Mouse (Mus musculus): Measurements from ENCODE around the gene Gm21969. TPM values are rescaled to one million over a fixed set of nuclear protein-coding genes. Genes with fewer than 3 reads are reported as not detected.
A peak's percentile ranks its signal among the peaks of the same experiment; 100 is the strongest.

Gm21969 gene
- total RNA-seq, 1 experiment from 2014 or later: not detected

DNA sequence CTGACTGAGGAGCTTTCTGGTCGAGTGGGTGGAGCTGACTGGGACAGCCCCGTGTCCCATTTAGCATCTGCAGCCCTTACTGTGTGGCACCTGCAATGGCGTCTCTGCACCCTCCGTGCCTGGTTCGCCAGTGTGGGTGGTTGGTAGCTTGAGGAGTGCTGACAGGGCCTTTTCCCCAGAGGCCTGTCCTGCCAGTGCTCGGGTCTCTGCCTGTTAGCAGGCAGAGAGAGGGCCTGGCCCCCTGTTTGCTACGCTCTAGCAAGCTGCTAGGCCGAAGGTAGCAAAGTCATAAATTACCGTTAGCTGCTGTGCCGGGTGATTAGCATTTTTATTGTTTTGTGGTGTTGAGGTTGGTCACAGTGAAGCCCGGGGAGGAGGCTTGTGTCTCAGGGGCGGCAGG lies 36.8 kb downstream of the Gm21969 start:
- no peak for ATAC-seq (replicated peaks; ENCODE audit: insufficient number of reproducible peaks, low FRiP score, low TSS enrichment, poor library complexity, severe bottlenecking)

DNA sequence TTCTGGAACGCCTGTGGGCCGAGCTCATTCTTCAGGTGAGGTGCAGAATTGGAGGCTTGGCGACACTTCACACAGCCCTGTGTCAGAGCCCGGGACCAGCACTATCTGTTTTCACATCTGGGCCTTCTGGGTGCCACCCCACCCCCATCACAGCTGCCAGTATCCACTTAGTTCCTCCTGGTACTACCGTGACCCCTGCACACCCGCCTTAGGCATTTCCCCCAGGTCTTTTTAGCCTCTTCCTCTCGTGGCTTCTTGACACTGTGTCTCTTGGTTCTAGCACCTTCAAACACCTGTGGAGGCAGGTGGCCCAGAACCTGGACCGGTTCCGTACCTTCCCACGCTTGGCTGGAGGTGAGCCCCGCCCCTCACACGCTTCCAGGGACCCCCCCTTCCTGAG lies 37.3 kb downstream of the Gm21969 start:
- no peak for ATAC-seq (replicated peaks; ENCODE audit: insufficient number of reproducible peaks, low FRiP score, low TSS enrichment, poor library complexity, severe bottlenecking)

- ATAC-seq (replicated peaks; ENCODE audit: insufficient number of reproducible peaks, low FRiP score, low TSS enrichment, poor library complexity, severe bottlenecking): no peak
Measured at GRCm38 (mm10) chr4:139640775-139641174, 37.8 kb downstream of the Gm21969 start.

- no peak for ATAC-seq (replicated peaks; ENCODE audit: insufficient number of reproducible peaks, low FRiP score, low TSS enrichment, poor library complexity, severe bottlenecking)
Measured at GRCm38 (mm10) chr4:139641829-139642425, 38.9 kb downstream of the Gm21969 start.

DNA sequence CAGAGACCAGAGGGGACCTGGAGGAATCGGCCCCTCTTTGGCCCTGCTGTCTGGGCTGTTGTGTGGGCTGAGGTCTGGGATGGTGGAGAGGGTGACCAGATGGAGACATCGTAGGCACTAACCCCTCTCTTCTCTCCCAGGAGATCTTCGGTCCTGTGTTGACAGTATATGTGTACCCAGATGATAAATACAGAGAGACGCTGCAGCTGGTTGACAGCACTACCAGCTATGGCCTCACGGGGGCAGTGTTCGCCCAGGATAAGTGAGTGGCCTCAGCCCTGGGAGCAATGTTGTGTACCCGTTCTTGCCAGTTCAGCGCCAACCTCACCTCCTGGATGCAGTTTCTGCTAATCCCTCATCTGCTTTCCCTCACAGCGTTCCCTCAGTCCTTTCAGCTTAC lies 41.0 kb downstream of the Gm21969 start:
- ATAC-seq (replicated peaks; ENCODE audit: insufficient number of reproducible peaks, low FRiP score, low TSS enrichment, poor library complexity, severe bottlenecking): peak; percentile 71

GRCm38 (mm10) chr4:139646916-139647315 lies 43.9 kb downstream of the Gm21969 start:
- ATAC-seq (replicated peaks; ENCODE audit: insufficient number of reproducible peaks, low FRiP score, low TSS enrichment, poor library complexity, severe bottlenecking): no peak

GRCm38 (mm10) chr4:139650086-139650743 lies 47.2 kb downstream of the Gm21969 start:
- ATAC-seq (replicated peaks; ENCODE audit: insufficient number of reproducible peaks, low FRiP score, low TSS enrichment, poor library complexity, severe bottlenecking): no peak

DNA sequence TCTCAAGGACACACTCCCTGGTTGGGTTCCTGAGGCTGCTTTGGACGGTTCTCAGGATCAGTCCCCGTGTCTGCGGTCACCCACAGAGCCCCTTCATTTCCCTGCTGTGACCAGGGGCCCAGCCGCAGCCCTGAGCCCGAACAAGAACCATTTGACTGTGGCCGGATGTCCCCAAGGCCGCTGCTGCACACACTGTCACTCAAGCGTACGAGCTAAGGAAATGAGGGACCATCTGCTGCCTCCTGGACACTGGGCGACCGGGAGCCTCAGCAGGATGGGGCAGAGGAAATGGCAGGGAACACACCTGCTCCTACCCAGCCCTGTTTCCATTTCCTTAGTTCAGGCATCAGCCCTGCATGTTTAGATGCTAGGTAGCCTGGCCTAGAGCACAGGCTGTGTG lies 47.9 kb downstream of the Gm21969 start:
- ATAC-seq (replicated peaks; ENCODE audit: insufficient number of reproducible peaks, low FRiP score, low TSS enrichment, poor library complexity, severe bottlenecking): no peak

GRCm38 (mm10) chr4:139653238-139653637 lies 50.3 kb downstream of the Gm21969 start, which contains the start of gene Tas1r2:
Gene Tas1r2 (plus strand): TSS chr4:139653538.
- no peak for ATAC-seq (replicated peaks; ENCODE audit: insufficient number of reproducible peaks, low FRiP score, low TSS enrichment, poor library complexity, severe bottlenecking)

DNA sequence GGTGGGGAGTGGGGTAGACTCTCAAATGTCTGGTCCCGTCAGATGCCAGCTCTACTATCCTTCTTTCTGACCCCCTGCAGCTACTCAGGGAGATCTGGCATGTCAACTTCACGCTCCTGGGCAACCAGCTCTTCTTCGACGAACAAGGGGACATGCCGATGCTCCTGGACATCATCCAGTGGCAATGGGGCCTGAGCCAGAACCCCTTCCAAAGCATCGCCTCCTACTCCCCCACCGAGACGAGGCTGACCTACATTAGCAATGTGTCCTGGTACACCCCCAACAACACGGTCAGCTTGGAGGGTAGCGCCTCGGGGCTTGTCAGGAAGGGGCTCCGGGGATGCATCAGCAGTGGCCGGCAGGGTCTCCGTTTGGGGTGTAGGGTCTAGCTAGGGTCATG lies 58.9 kb downstream of the Gm21969 start:
- no peak for ATAC-seq (replicated peaks; ENCODE audit: insufficient number of reproducible peaks, low FRiP score, low TSS enrichment, poor library complexity, severe bottlenecking)

DNA sequence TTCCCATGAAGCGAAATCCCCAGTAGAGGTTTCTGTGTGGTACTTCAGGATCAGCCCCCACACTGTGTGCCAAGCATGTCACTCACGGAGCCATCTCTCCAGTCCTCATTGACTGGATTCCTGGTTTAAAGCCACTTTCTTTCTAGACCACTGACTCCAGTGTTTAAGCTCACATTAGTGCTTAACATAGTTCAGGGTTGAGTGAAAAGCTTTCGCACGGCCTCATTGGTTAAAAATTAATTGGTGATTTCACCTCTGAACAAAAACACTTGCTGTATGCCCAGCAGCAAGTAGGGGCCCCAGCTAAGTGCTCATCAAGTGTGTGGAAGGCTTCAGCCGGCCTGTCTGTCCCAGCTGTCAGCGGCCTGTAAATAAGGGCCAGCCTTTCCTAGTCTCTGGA lies 64.6 kb downstream of the Gm21969 start:
- ATAC-seq (replicated peaks; ENCODE audit: insufficient number of reproducible peaks, low FRiP score, low TSS enrichment, poor library complexity, severe bottlenecking): no peak

DNA sequence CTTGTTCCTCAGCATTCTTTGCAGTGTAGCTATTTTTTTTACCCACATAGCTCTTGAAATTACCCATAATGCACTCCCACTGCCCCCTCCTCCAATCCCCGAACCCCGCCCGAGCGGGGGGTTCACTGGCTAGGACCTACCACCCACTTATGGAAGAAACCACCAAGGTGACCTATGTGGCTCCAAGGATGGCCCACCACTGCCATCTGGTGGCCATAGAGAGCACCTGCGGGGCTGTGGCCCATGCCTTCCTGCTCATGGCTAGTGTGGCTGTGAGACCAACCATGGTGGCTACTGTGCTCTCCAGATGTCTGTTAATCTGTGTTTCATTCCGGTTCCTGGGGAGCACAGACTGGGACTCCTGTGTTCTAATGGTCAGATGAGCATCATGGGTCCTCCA lies 66.9 kb downstream of the Gm21969 start:
- ATAC-seq (replicated peaks; ENCODE audit: insufficient number of reproducible peaks, low FRiP score, low TSS enrichment, poor library complexity, severe bottlenecking): peak; percentile 82

GRCm38 (mm10) chr4:139675696-139676095 lies 72.7 kb downstream of the Gm21969 start:
- ATAC-seq (replicated peaks; ENCODE audit: insufficient number of reproducible peaks, low FRiP score, low TSS enrichment, poor library complexity, severe bottlenecking): no peak

GRCm38 (mm10) chr4:139683728-139684638 lies 81.0 kb downstream of the Gm21969 start:
- no peak for ATAC-seq (replicated peaks; ENCODE audit: insufficient number of reproducible peaks, low FRiP score, low TSS enrichment, poor library complexity, severe bottlenecking)

- no peak for ATAC-seq (replicated peaks; ENCODE audit: insufficient number of reproducible peaks, low FRiP score, low TSS enrichment, poor library complexity, severe bottlenecking)
Measured at GRCm38 (mm10) chr4:139684639-139685017, 81.6 kb downstream of the Gm21969 start.

DNA sequence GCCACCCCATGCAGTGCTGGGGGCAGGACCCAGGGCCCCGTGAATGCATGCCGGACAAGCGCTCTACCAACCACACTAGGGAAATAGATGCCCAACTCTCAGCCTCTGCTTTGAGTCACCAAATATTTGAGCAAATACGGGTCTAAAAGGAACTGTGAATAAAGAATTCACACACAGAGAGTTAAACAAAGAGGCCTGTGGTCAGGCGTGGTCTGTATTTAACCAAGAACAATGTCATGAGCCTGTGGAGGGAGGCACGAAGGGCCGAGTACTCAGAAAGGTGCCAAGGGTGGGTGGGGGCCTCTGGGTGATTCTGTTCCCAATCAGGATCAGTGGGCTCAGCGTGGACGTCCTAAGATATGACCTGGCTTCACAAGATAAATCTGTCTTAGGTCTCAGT lies 85.1 kb downstream of the Gm21969 start:
- no peak for ATAC-seq (replicated peaks; ENCODE audit: insufficient number of reproducible peaks, low FRiP score, low TSS enrichment, poor library complexity, severe bottlenecking)

- ATAC-seq (replicated peaks; ENCODE audit: insufficient number of reproducible peaks, low FRiP score, low TSS enrichment, poor library complexity, severe bottlenecking): no peak
Measured at GRCm38 (mm10) chr4:139689627-139690269, 86.8 kb downstream of the Gm21969 start.

- no peak for ATAC-seq (replicated peaks; ENCODE audit: insufficient number of reproducible peaks, low FRiP score, low TSS enrichment, poor library complexity, severe bottlenecking)
Measured at GRCm38 (mm10) chr4:139693315-139693714, 90.3 kb downstream of the Gm21969 start.

DNA sequence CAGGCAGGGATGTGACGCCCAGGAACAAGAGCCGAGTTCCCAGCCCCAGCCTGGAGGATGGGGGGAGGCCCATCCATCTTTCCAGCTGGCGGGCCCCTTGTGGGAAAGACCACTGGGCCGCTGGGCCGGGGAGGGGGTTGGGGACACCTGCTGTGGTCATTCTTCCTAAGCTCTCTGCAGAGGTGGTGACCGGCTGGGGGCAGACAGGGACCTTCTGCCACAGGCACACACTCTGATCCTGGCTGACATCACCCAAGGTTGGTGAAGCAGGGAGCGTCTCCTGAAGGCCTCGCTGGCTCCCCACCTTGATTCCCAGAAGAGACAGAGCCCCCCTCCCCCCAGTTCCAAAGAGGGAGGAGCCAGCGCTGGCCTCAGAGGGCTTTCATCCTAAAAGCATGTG lies 94.8 kb downstream of the Gm21969 start:
- ATAC-seq (replicated peaks; ENCODE audit: insufficient number of reproducible peaks, low FRiP score, low TSS enrichment, poor library complexity, severe bottlenecking): no peak

Measured in monocyte, adult 5-6 weeks (primary cell).